Mouse (Mus musculus) myocyte (in vitro differentiated cells): ENCODE measurements at regions not wholly inside any gene's neighbourhood (a gene's known extent, or its start where the extent isn't known, plus 50 kb on each side); places are given as distances from the start of the nearest gene placed in this dataset.

ENCODE experiments used
- H3K27me3 ChIP-seq: one replicate; pipeline ENCODE4 v1.6.1; 2011; ENCODE audit not compliant: control insufficient read depth, insufficient read depth, insufficient read length
- H3K36me3 ChIP-seq: one replicate; pipeline ENCODE4 v1.6.1; 2011; ENCODE audit not compliant: control insufficient read depth, insufficient read depth
- H3K4me2 ChIP-seq: one replicate; pipeline ENCODE4 v1.6.1; 2011; ENCODE audit warnings: low read depth, control low read depth
- H3K4me3 ChIP-seq: one replicate; pipeline ENCODE4 v1.5.1; 2011; ENCODE audit warnings: mild to moderate bottlenecking, control low read depth, moderate library complexity
- H3K79me2 ChIP-seq: one replicate; pipeline ENCODE4 v1.6.1; 2011; ENCODE audit not compliant: control insufficient read depth, insufficient read depth
- H3ac ChIP-seq: one replicate; pipeline ENCODE4 v1.6.1; 2011; ENCODE audit not compliant: control insufficient read depth, insufficient read length
- CEBPB ChIP-seq: IDR thresholded peaks from 2 replicates; pipeline ENCODE4 v1.6.1; 2011; ENCODE audit warnings: mild to moderate bottlenecking, moderate library complexity; ENCODE audit not compliant: poor library complexity, insufficient read depth, severe bottlenecking
- E2F4 ChIP-seq: IDR thresholded peaks from one replicate; pipeline ENCODE4 v1.6.1; 2011; ENCODE audit warnings: mild to moderate bottlenecking, control low read depth, moderate library complexity; ENCODE audit not compliant: insufficient read depth
- MAX ChIP-seq: IDR thresholded peaks from one replicate; pipeline ENCODE4 v1.6.1; 2011; ENCODE audit warnings: low read depth, mild to moderate bottlenecking, control low read depth
- MYOD1 ChIP-seq, 3 experiments: IDR thresholded peaks; one replicate each; pipeline ENCODE4 v1.6.1; 2011; ENCODE audit warnings: control low read depth in 2 of 3, low read depth in 2 of 3, mild to moderate bottlenecking in 2 of 3, moderate library complexity in 1 of 3; ENCODE audit not compliant: insufficient read length in 2 of 3, control insufficient read depth in 1 of 3
- MYOG ChIP-seq, 3 experiments: IDR thresholded peaks; one replicate each; pipeline ENCODE4 v1.6.1; 2011; ENCODE audit warnings: control low read depth in 2 of 3, low read depth in 2 of 3, mild to moderate bottlenecking in 2 of 3; ENCODE audit not compliant: insufficient read length in 2 of 3, control insufficient read depth in 1 of 3, insufficient read depth in 1 of 3
- POLR2A ChIP-seq: IDR thresholded peaks from one replicate; pipeline ENCODE4 v1.6.1; 2011; ENCODE audit warnings: low read depth, mild to moderate bottlenecking, control low read depth, moderate library complexity; ENCODE audit not compliant: insufficient read length
- POLR2AphosphoS2 ChIP-seq: IDR thresholded peaks from one replicate; pipeline ENCODE4 v1.6.1; 2011; ENCODE audit warnings: low read depth, control low read depth; ENCODE audit not compliant: insufficient read length
- REST ChIP-seq: IDR thresholded peaks from one replicate; pipeline ENCODE4 v1.6.1; 2011; ENCODE audit warnings: mild to moderate bottlenecking, control low read depth, moderate library complexity; ENCODE audit not compliant: insufficient read depth, insufficient read length
- SRF ChIP-seq: IDR thresholded peaks from one replicate; pipeline ENCODE4 v1.6.1; 2011; ENCODE audit warnings: low read depth; ENCODE audit not compliant: control insufficient read depth, insufficient read length
- TCF12 ChIP-seq: IDR thresholded peaks from one replicate; pipeline ENCODE4 v1.6.1; 2011; ENCODE audit warnings: mild to moderate bottlenecking, control low read depth; ENCODE audit not compliant: poor library complexity, insufficient read depth, severe bottlenecking
- TCF3 ChIP-seq: IDR thresholded peaks from one replicate; pipeline ENCODE4 v1.6.1; 2011; ENCODE audit warnings: low read depth, control low read depth; ENCODE audit not compliant: insufficient read length
- USF1 ChIP-seq: IDR thresholded peaks from one replicate; pipeline ENCODE4 v1.6.1; 2011; ENCODE audit warnings: low read depth, mild to moderate bottlenecking, control low read depth, moderate library complexity

DNA sequence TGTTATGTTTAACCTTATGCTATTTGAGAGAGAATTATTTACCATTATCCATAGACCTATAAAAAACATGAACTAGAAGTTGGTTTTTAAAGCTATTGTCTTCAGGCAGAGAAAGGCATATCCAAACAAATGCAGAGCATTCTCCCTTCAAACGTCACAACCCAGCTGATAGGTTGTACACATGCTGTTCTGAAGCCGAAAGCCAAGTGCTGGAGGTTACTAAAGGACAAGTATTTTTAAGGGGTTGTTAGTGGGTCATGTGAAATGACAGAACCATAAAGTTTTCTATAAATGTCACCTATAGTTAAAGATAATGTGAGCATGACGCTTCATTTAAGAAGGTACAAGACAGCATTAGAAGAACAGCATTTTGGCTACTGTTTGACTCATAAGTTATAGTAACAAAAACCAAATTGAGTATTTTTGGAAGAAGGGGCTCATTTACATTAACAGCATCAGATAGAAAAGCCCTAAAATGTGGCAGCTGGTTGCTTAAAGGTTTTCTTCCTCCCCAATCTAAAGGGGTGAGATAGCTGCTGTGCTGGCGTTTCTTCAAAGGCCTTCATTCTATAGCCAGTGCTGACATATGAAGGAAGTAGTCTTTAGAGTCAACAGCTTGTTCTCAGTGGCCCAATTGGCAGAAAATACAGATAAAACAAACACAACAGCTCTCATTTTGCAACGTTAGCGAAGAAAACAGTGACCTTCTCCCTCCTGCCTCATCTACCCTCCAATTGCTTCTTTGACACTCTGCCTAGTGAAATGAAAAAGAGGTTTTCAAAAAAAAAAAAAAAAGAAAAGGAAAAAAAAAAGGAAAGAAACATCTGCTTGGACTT, 359.4 kb upstream of the Paip1 start:
- TF ChIP-seq REST: no peak
- TF ChIP-seq POLR2A: no peak
- no peak for TF ChIP-seq MYOG (IDR thresholded peaks at IDR 0.05; ENCODE audit: control insufficient read depth in 1 of 3, insufficient read depth in 1 of 3, insufficient read length in 2 of 3, low read depth in 2 of 3)
- no peak for TF ChIP-seq MYOD1 (IDR thresholded peaks at IDR 0.05; ENCODE audit: control insufficient read depth in 1 of 3, insufficient read length in 2 of 3, low read depth in 2 of 3)
- no peak for TF ChIP-seq E2F4
- TF ChIP-seq USF1: no peak
- Histone ChIP-seq H3K4me3 (no peak overlapping the region), H3K79me2 (no peaks in the 10 kb centered on the region), H3K27me3 (no peaks in the 10 kb centered on the region), H3ac (no peak overlapping the region), H3K36me3 (no peaks in the 10 kb centered on the region), H3K4me2 (no peak overlapping the region)

DNA sequence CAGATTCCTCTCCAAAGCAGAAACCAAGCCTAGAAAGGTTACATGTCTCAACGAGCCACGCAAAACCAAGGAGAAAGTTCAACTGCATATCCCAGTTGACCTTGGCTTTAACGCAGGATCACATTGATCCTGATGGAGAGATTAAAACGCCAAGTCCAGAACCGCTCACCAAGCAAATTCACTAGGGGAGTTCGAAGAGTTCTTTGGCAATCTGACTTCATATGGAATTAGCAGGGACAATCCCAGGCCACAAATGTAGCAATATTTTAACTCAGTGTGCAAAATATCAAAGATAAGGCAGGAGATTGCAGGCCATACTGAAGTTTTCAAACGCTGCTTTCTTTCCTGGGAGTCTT, 358.8 kb upstream of the Paip1 start:
- no peaks in the 10 kb centered on the region for H3K36me3 ChIP-seq
- no peak overlapping the region for H3K4me3 ChIP-seq
- no peaks in the 10 kb centered on the region for H3K27me3 ChIP-seq
- no peak overlapping the region for H3K4me2 ChIP-seq
- no peak for TF ChIP-seq POLR2A
- no peak for TF ChIP-seq TCF3
- no peak for TF ChIP-seq CEBPB
- H3K79me2 ChIP-seq: no peaks in the 10 kb centered on the region
- no peak overlapping the region for H3ac ChIP-seq

DNA sequence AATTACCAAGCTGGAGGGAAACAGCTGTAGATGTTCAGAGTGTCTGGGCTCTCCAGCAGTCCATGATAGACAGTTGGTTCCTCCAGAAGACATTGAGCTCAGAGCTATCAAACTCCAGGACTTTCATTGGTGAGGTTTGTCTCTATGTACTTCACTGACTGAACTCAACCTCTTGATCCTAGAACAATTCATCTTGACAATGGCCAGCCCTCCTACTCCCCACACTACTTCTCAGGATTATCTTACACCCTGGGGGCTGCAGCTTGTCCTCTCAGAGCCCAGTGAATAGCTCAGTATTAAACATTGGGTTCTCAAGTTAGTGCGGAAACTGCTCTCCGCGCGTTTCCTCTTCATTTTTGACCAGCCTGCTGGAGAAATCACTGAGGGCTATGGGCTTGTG, 349.2 kb upstream of the Paip1 start:
- Histone ChIP-seq H3ac (no peak overlapping the region), H3K4me3 (no peak overlapping the region), H3K36me3 (no peaks in the 10 kb centered on the region), H3K4me2 (no peak overlapping the region), H3K27me3 (no peaks in the 10 kb centered on the region), H3K79me2 (no peaks in the 10 kb centered on the region)
- TF ChIP-seq CEBPB: no peak
- no peak for TF ChIP-seq MYOD1 (IDR thresholded peaks at IDR 0.05; ENCODE audit: control insufficient read depth in 1 of 3, insufficient read length in 2 of 3, low read depth in 2 of 3)
- no peak for TF ChIP-seq REST
- no peak for TF ChIP-seq POLR2A
- no peak for TF ChIP-seq E2F4

DNA sequence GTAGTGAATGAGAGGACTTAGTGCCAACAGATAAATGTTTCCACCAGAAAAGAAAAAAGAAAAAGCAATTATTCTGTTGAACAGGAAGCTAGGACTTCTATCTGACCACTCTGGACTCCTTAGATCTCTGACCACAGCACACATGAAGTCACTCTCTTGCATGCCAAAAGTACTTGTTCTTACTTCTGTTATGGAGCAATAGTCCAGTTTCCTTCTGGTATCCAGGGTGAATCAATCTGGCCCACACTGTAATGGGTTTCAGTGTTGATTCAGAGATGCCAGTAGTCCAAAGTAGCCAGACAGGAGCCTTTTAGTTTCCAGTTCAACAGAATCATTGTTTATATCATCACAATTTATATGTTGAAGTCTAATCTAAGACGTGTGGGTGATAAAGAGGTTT, 346.7 kb upstream of the Paip1 start:
- H3K4me3 ChIP-seq: no peak overlapping the region
- TF ChIP-seq TCF3 (no peak), CEBPB (peak; percentile 26; the same call in 1 of the 2 replicates)
- H3K36me3 ChIP-seq: no peaks in the 10 kb centered on the region
- H3K79me2 ChIP-seq: no peaks in the 10 kb centered on the region
- no peak overlapping the region for H3K4me2 ChIP-seq
- no peak overlapping the region for H3ac ChIP-seq
- H3K27me3 ChIP-seq: no peaks in the 10 kb centered on the region

DNA sequence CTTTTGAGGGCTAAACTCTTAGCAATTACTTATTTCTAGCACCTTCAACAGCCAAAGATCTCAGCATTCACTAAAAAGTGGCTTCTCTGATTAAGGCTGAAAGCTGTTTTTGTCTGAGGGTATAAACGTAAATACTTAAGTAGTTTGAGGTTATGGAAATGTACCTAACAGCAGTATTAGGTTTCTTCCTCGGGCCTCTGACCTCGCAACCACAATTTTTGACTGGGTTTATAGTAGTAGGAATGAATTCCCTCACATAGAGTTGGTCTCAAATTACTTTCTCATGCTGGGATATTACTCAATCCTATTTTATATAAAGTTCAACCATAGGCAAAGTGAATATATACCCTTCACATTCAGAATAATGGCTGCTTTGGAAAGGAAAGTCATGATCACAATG, 310.5 kb upstream of the Paip1 start:
- Histone ChIP-seq H3K4me2 (no peak overlapping the region), H3K36me3 (no peaks in the 10 kb centered on the region), H3K27me3 (no peaks in the 10 kb centered on the region), H3K79me2 (no peaks in the 10 kb centered on the region), H3K4me3 (no peak overlapping the region), H3ac (no peak overlapping the region)
- TF ChIP-seq POLR2A: no peak
- no peak for TF ChIP-seq SRF
- TF ChIP-seq MAX: no peak
- no peak for TF ChIP-seq POLR2AphosphoS2
- no peak for TF ChIP-seq USF1
- TF ChIP-seq MYOG (IDR thresholded peaks at IDR 0.05; ENCODE audit: control insufficient read depth in 1 of 3, insufficient read depth in 1 of 3, insufficient read length in 2 of 3, low read depth in 2 of 3): no peak
- no peak for TF ChIP-seq REST
- TF ChIP-seq E2F4: no peak
- no peak for TF ChIP-seq TCF3
- no peak for TF ChIP-seq CEBPB
- TF ChIP-seq TCF12: no peak
- TF ChIP-seq MYOD1 (IDR thresholded peaks at IDR 0.05; ENCODE audit: control insufficient read depth in 1 of 3, insufficient read length in 2 of 3, low read depth in 2 of 3): no peak

DNA sequence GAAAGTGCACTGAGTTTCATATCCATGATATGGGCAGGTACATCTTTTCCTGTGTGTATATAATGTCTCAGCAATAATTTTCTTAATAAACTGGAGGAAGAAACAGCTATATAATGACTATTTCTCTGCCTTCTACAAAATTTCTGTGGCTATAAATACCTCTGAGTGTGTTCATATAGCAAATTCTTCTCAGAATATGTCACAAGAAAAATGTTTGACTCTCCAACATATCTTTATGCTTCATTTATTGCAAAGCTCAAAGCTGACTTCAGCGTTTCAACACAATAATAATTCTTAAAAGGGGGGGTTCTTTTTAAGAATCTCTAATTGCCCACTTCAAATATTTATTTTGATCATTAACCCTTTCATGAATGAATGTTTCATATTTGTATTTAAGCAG, 310.0 kb upstream of the Paip1 start:
- Histone ChIP-seq H3K27me3 (no peaks in the 10 kb centered on the region), H3ac (no peak overlapping the region), H3K4me2 (no peak overlapping the region), H3K4me3 (no peak overlapping the region), H3K36me3 (no peaks in the 10 kb centered on the region), H3K79me2 (no peaks in the 10 kb centered on the region)
- no peak for TF ChIP-seq SRF
- no peak for TF ChIP-seq MYOG (IDR thresholded peaks at IDR 0.05; ENCODE audit: control insufficient read depth in 1 of 3, insufficient read depth in 1 of 3, insufficient read length in 2 of 3, low read depth in 2 of 3)
- TF ChIP-seq POLR2AphosphoS2: no peak
- TF ChIP-seq TCF12: no peak
- no peak for TF ChIP-seq POLR2A
- no peak for TF ChIP-seq E2F4
- no peak for TF ChIP-seq CEBPB
- no peak for TF ChIP-seq USF1
- no peak for TF ChIP-seq MYOD1 (IDR thresholded peaks at IDR 0.05; ENCODE audit: control insufficient read depth in 1 of 3, insufficient read length in 2 of 3, low read depth in 2 of 3)
- TF ChIP-seq REST: no peak
- no peak for TF ChIP-seq TCF3
